Mouse (Mus musculus): ENCODE measurements at regions not wholly inside any gene's neighbourhood (a gene's known extent, or its start where the extent isn't known, plus 50 kb on each side); places are given as distances from the start of the nearest gene placed in this dataset.
A peak's percentile ranks its signal among the peaks of the same experiment; 100 is the strongest.

DNA sequence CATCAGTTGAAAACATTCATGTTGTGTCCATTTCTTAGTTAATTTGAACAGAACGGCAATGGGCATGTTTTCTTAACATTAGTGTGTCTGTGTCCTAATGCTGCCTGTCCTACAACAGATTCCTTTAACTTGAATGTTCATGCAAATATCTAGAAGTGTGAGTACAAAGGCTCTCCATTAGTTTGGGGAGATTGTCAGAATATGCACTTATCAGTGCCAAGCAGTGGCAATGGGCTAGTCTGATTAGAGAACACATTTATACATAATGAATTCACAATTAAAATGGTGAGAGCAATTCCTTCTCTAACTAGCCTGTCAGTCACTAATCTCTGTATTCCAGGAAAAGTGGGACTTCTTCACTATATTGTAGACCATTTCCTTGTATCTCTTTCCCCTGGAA lies 2188.8 kb downstream of the 9330182O14Rik start:
- Histone ChIP-seq H3K36me3 (no peaks in the 10 kb centered on the region), H3K27me3 (no peaks in the 10 kb centered on the region), H3K27ac (replicated peaks) (no peak overlapping the region), H3K4me3 (no peak overlapping the region), H3K4me2 (no peak overlapping the region), H3K9me3 (no peaks in the 10 kb centered on the region), H3K4me1 (replicated peaks) (peaks cover 7% of the 10 kb centered on the region; the same call in 1 of the 2 replicates), H3K9ac (no peak overlapping the region)
- WGBS = 88% methylated on average over 1 of the region's 1 CpGs
- ATAC-seq (ENCODE audit: low read depth) = no peak

DNA sequence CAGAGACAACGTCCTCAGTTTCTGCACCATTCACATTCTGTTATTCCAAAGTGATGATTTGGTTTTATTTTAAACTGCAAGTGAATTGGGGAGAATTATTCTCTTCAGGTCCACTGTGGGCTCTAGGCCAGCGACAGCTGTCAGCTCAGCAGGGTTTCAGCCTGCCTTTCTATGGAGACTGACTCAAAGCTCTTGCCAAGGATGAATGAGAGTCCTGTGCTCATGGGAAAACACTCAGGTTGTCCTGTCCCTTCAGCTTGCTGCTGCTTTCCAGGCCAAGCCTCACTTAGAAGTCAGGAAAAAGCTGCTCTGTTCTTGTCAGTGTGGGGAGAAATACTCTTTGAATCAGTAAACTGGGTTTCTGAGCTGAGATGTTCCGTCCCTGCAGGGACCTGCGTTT lies 2191.1 kb downstream of the 9330182O14Rik start:
- Histone ChIP-seq H3K9me3 (no peaks in the 10 kb centered on the region), H3K9ac (no peak overlapping the region), H3K27ac (replicated peaks) (no peak overlapping the region; the same call in 1 of the 2 replicates), H3K36me3 (no peaks in the 10 kb centered on the region), H3K4me3 (no peak overlapping the region), H3K4me1 (replicated peaks) (peaks cover 7% of the 10 kb centered on the region; the same call in 1 of the 2 replicates), H3K4me2 (no peak overlapping the region), H3K27me3 (no peaks in the 10 kb centered on the region)
- 58% methylated on average over 4 of the region's 4 CpGs for WGBS
- ATAC-seq (ENCODE audit: low read depth) = no peak

DNA sequence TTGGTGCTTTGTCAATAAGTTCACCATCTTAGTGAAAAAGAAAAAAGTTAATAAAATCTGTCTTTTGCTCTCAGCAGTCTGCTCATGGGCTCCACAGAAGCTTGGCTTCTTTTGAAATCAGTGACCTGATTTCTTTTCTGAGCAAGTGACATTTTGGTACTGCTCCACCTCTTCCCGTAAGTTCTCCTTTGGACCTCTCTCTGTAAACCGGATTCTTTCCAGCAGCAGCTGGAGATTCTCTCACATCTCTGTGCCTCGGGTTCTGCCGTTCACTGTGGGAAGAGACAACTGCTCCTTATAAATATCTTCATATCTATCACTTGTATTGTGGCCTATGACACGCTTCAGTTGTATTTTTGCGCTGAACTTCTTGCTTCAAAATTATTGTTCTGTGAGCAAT lies 2194.4 kb downstream of the 9330182O14Rik start:
- 87% methylated on average over 6 of the region's 6 CpGs for WGBS
- Histone ChIP-seq H3K27ac (replicated peaks) (no peak overlapping the region), H3K4me2 (no peak overlapping the region), H3K27me3 (no peaks in the 10 kb centered on the region), H3K4me3 (no peak overlapping the region), H3K4me1 (replicated peaks) (peaks cover 7% of the 10 kb centered on the region; the same call in 1 of the 2 replicates), H3K9me3 (no peaks in the 10 kb centered on the region), H3K9ac (no peak overlapping the region), H3K36me3 (no peaks in the 10 kb centered on the region)
- ATAC-seq (ENCODE audit: low read depth) = no peak

- Histone ChIP-seq H3K4me3 (no peak overlapping the region), H3K9me3 (no peaks in the 10 kb centered on the region), H3K4me1 (replicated peaks) (peaks cover 7% of the 10 kb centered on the region; the same call in 1 of the 2 replicates), H3K36me3 (no peaks in the 10 kb centered on the region), H3K27ac (replicated peaks) (no peak overlapping the region), H3K9ac (no peak overlapping the region), H3K4me2 (no peak overlapping the region), H3K27me3 (no peaks in the 10 kb centered on the region)
- ATAC-seq (ENCODE audit: low read depth) = no peak
- 57% methylated on average over 4 of the region's 4 CpGs for WGBS
Measured at GRCm38 (mm10) chr15:42329742-42330141, 2195.6 kb downstream of the 9330182O14Rik start.

- no peaks in the 10 kb centered on the region for H3K9me3 ChIP-seq
- H3K27ac ChIP-seq (replicated peaks) = no peak overlapping the region
- no peak overlapping the region for H3K4me2 ChIP-seq
- no peak overlapping the region for H3K4me3 ChIP-seq
- ATAC-seq (ENCODE audit: low read depth) = no peak
- no peaks in the 10 kb centered on the region for H3K4me1 ChIP-seq (replicated peaks)
- no peak overlapping the region for H3K9ac ChIP-seq
- H3K36me3 ChIP-seq = no peaks in the 10 kb centered on the region
- 92% methylated on average over 6 of the region's 6 CpGs for WGBS
- no peaks in the 10 kb centered on the region for H3K27me3 ChIP-seq
Measured at GRCm38 (mm10) chr15:42333642-42334041, 2199.5 kb downstream of the 9330182O14Rik start.

- Histone ChIP-seq H3K27ac (replicated peaks) (no peak overlapping the region), H3K36me3 (no peaks in the 10 kb centered on the region), H3K4me3 (no peak overlapping the region), H3K9ac (no peak overlapping the region), H3K4me1 (replicated peaks) (no peaks in the 10 kb centered on the region), H3K27me3 (no peaks in the 10 kb centered on the region), H3K9me3 (no peaks in the 10 kb centered on the region), H3K4me2 (no peak overlapping the region)
- no peak for ATAC-seq (ENCODE audit: low read depth)
- 92% methylated on average over 3 of the region's 3 CpGs for WGBS
Measured at GRCm38 (mm10) chr15:42346131-42346530, 2212.0 kb downstream of the 9330182O14Rik start.

GRCm38 (mm10) chr15:42361871-42362270 lies 2227.7 kb downstream of the 9330182O14Rik start:
- Histone ChIP-seq H3K4me3 (no peak overlapping the region), H3K27ac (replicated peaks) (no peak overlapping the region), H3K36me3 (no peaks in the 10 kb centered on the region), H3K4me1 (replicated peaks) (no peaks in the 10 kb centered on the region), H3K9me3 (no peaks in the 10 kb centered on the region), H3K27me3 (no peaks in the 10 kb centered on the region), H3K9ac (no peak overlapping the region), H3K4me2 (no peak overlapping the region)
- ATAC-seq (ENCODE audit: low read depth) = peak; percentile 61

DNA sequence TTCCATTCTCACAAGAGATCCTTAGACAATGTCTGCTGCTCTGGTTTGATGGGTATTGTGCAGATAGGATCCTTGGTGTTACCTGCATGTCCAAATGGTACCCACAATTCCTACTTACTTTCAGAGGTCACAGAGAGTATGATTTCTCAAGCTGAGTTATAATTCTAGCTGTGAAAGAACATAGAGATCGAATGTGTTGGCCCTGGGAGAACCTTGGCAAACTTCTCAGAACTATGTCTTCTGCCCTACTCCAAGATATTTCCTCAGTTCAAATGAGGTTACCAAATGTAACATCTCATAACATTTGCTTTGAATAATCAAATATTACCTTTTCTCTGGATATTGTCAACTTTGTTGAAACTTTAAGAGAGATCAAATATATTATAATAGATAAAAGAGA lies 2230.8 kb downstream of the 9330182O14Rik start:
- H3K27ac ChIP-seq (replicated peaks) = no peak overlapping the region
- WGBS = 95% methylated on average over 1 of the region's 1 CpGs
- no peaks in the 10 kb centered on the region for H3K9me3 ChIP-seq
- H3K4me3 ChIP-seq = no peak overlapping the region
- no peak overlapping the region for H3K9ac ChIP-seq
- no peaks in the 10 kb centered on the region for H3K36me3 ChIP-seq
- no peak for ATAC-seq (ENCODE audit: low read depth)
- H3K4me2 ChIP-seq = no peak overlapping the region
- H3K27me3 ChIP-seq = no peaks in the 10 kb centered on the region
- no peaks in the 10 kb centered on the region for H3K4me1 ChIP-seq (replicated peaks)

DNA sequence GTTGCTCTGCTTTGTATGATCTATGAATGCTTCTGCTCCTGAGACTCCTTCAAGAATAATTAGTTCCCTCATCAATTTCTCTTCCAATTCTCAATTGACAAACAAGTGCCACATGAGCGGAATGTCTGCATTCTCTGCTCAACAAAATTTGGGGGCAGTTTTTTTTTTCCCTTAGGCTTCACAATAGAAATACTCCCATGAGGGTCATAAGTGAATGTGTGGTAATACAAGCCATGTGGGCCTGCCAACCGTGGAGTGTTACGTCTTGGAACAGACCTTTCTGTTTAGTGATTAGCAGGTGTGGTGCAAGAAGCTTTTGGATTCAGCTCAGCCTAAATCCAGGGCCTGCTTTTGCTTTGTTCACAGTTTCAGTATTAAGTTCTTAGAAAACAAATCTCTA lies 2232.6 kb downstream of the 9330182O14Rik start:
- H3K4me3 ChIP-seq = no peak overlapping the region
- no peaks in the 10 kb centered on the region for H3K27me3 ChIP-seq
- H3K4me2 ChIP-seq = no peak overlapping the region
- no peak overlapping the region for H3K9ac ChIP-seq
- H3K36me3 ChIP-seq = no peaks in the 10 kb centered on the region
- H3K9me3 ChIP-seq = no peaks in the 10 kb centered on the region
- WGBS = 41% methylated on average over 3 of the region's 3 CpGs
- no peak overlapping the region for H3K27ac ChIP-seq (replicated peaks)
- H3K4me1 ChIP-seq (replicated peaks) = no peaks in the 10 kb centered on the region
- no peak for ATAC-seq (ENCODE audit: low read depth)

DNA sequence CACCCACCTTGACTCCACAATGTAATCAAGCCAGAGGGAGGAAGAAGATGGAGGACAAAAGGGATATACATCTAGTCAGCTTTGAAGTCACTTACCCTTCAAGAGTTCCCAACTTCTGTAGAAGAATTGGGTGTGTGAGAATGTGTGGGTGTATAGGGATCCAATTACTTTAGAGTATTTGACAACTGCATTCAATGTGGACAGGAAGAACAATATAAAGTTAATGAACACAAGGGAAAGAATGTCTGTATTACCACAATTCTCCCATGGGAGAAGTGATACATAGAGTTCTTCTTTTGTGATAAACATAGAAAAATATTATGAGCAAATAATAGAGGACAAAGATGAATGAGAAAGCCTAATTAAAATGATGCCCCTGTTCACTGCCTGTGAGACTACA lies 2235.4 kb downstream of the 9330182O14Rik start:
- Histone ChIP-seq H3K27ac (replicated peaks) (no peak overlapping the region), H3K4me3 (no peak overlapping the region), H3K4me2 (no peak overlapping the region), H3K9ac (no peak overlapping the region), H3K4me1 (replicated peaks) (peaks cover 4% of the 10 kb centered on the region; the same call in 1 of the 2 replicates), H3K9me3 (no peaks in the 10 kb centered on the region), H3K27me3 (no peaks in the 10 kb centered on the region), H3K36me3 (no peaks in the 10 kb centered on the region)
- no peak for ATAC-seq (ENCODE audit: low read depth)

DNA sequence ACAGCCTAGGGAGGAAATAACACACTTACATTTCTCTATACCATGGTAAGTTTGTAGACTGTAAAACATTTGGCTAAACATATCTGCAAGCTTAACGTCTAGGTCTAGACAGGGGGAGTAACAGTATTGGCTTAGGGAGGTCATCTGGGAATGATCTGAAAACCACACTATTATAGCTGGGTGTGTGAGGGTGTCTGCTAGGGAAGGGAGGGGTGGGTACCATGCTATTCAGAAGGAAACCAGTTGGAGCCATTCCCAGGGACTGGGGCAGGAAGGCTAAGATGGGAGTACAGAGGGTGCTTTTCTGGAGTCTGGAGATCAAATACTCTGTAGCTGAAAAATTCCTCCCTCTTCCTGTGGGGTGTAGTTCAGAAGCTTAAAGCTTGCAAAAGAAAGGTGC lies 2235.9 kb downstream of the 9330182O14Rik start:
- no peaks in the 10 kb centered on the region for H3K36me3 ChIP-seq
- ATAC-seq (ENCODE audit: low read depth) = no peak

DNA sequence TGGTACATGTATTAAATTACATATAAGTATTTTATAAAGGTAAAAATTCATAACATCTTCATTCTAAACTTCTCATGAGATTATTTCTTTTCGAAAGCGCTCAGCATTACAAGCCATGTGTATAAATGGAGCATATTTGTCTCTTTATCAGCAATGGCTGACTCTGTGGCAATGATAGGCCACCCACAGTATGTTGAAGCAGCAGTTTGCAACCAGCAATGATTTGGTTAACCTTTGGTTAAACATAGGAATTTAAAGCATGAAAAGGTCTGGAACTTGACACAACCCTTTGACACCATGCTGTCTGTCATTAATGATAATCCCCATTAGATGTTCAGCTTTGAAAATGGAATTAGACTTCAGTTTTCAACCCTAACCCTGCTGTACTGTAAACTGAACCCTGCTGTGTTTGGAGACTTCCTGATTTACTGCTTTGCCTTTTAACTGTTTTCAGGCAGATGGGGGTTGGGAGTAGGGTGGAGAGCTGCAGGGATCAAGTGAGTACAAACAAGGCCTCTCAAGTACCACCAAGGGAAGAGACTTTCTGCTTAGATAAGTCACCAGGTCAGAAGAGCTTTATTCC lies 2238.6 kb downstream of the 9330182O14Rik start:
- H3K9me3 ChIP-seq = no peaks in the 10 kb centered on the region
- no peak overlapping the region for H3K27ac ChIP-seq (replicated peaks)
- no peak overlapping the region for H3K4me2 ChIP-seq
- ATAC-seq (ENCODE audit: low read depth) = no peak
- no peak overlapping the region for H3K9ac ChIP-seq
- no peak overlapping the region for H3K4me3 ChIP-seq
- H3K27me3 ChIP-seq = no peaks in the 10 kb centered on the region
- WGBS = 93% methylated on average over 2 of the region's 2 CpGs
- no peaks in the 10 kb centered on the region for H3K36me3 ChIP-seq
- H3K4me1 ChIP-seq (replicated peaks) = peaks cover 4% of the 10 kb centered on the region; the same call in 1 of the 2 replicates

More for the DNA sequence above, 2235.9 kb downstream of the 9330182O14Rik start:
- Histone ChIP-seq H3K9me3 (no peaks in the 10 kb centered on the region), H3K4me2 (no peak overlapping the region), H3K4me1 (replicated peaks) (peaks cover 4% of the 10 kb centered on the region; the same call in 1 of the 2 replicates), H3K27ac (replicated peaks) (no peak overlapping the region), H3K9ac (no peak overlapping the region), H3K4me3 (no peak overlapping the region), H3K27me3 (no peaks in the 10 kb centered on the region)
- WGBS = 67% methylated on average over 1 of the region's 1 CpGs
